Mouse (Mus musculus) small intestine, adult 2 months (tissue): ENCODE data around the gene Npnt.

ENCODE experiments used
- CTCF ChIP-seq: fragments of 200-500 bp; IDR thresholded peaks from 2 replicates; pipeline ENCODE4 v1.5.1; 2012; ENCODE audit warnings: low read depth, mild to moderate bottlenecking, control low read depth, inconsistent platforms, low read length, moderate library complexity, mixed read lengths; ENCODE audit not compliant: insufficient replicate concordance, insufficient read length; ENCODE audit errors: extremely low read depth
- POLR2A ChIP-seq: fragments of 200-500 bp; IDR thresholded peaks from 2 replicates; pipeline ENCODE4 v1.6.1; 2012; ENCODE audit warnings: low read depth, mild to moderate bottlenecking, control low read depth, inconsistent platforms, low read length, moderate library complexity

GRCm38 (mm10) chr3:132873251-132873650, 76.8 kb downstream of the Npnt start:
- TF ChIP-seq CTCF (no peak), POLR2A (no peak)
